Mouse (Mus musculus) thymus, postnatal 25 days (tissue): Measurements from ENCODE around the gene Nubp2.

Experiments
- DNase-seq: peaks from one replicate; pipeline ENCODE4 v3.0.0; 2022

The Nubp2 gene

GRCm38 (mm10) chr17:24860076-24860475 lies 26.1 kb downstream of the Nubp2 start:
- DNase-seq, result no peak

- no peak for DNase-seq
Observed at GRCm38 (mm10) chr17:24858967-24859366, 27.2 kb downstream of the Nubp2 start.

- DNase-seq, result no peak
Observed at GRCm38 (mm10) chr17:24857831-24858470, 28.2 kb downstream of the Nubp2 start.

GRCm38 (mm10) chr17:24856589-24856988 lies 29.6 kb downstream of the Nubp2 start:
- DNase-seq, result no peak

- DNase-seq, result no peak
Observed at GRCm38 (mm10) chr17:24855838-24856464, 30.2 kb downstream of the Nubp2 start.

- no peak for DNase-seq
Observed at GRCm38 (mm10) chr17:24851381-24852125, 34.6 kb downstream of the Nubp2 start.

GRCm38 (mm10) chr17:24850773-24851127 lies 35.4 kb downstream of the Nubp2 start:
- no peak for DNase-seq

- peak; percentile 92 for DNase-seq
Observed at GRCm38 (mm10) chr17:24850065-24850772, 35.9 kb downstream of the Nubp2 start, which contains the start of gene Fahd1. Gene Fahd1, minus strand, starts transcription at chr17:24850364.

GRCm38 (mm10) chr17:24849733-24850064 lies 36.5 kb downstream of the Nubp2 start:
- DNase-seq, result no peak

GRCm38 (mm10) chr17:24848600-24849031 lies 37.5 kb downstream of the Nubp2 start:
- no peak for DNase-seq

GRCm38 (mm10) chr17:24847386-24847785 lies 38.8 kb downstream of the Nubp2 start:
- DNase-seq, result no peak

GRCm38 (mm10) chr17:24844525-24844924 lies 41.6 kb downstream of the Nubp2 start:
- DNase-seq, result no peak

GRCm38 (mm10) chr17:24842631-24843030 lies 43.5 kb downstream of the Nubp2 start:
- no peak for DNase-seq

GRCm38 (mm10) chr17:24841133-24841532 lies 45.0 kb downstream of the Nubp2 start:
- peak; percentile 53 for DNase-seq

GRCm38 (mm10) chr17:24840341-24840740 lies 45.8 kb downstream of the Nubp2 start:
- no peak for DNase-seq

- no peak for DNase-seq
Observed at GRCm38 (mm10) chr17:24839842-24840241, 46.3 kb downstream of the Nubp2 start, which contains the start of gene Hagh. Gene Hagh, plus strand, starts transcription at chr17:24840143.
